Comparison of ENCODE assay signal across 13 mouse cellular contexts in genomic region chr10:62329846-62330245, GRCm38 (mm10). TPM values are rescaled to one million over a fixed set of nuclear protein-coding genes. Genes with fewer than 3 reads are reported as not detected.
DNase-seq lines count a peak whose midpoint lies in the region; ATAC-seq and TF ChIP-seq lines count a peak whose summit lies in the region.
"Had no signal": no experiment of that assay in that cellular context is flagged by ENCODE, and none has a peak within 500 bp of the region (broad histone marks: within the 10 kb centered on the region; RNA-seq: fewer than 3 reads in every experiment).

No protein-coding gene starts in this region.

- DNase-seq in liver: no peak
- DNase-seq in cerebellum, postnatal 25 days: peak; percentile 20 to 27
- DNase-seq in kidney, adult 2 months: peak; percentile 84
- no peak for DNase-seq in hindbrain, embryonic 11.5 days (ENCODE audit: low spot score)
- DNase-seq: embryo, embryonic 11 days; midbrain, embryonic 14.5 days; thymus, adult 2 months had no signal

- H3K4me1 ChIP-seq in liver, embryonic 12.5 days: peaks cover 100% of the 10 kb centered on the region
- peaks cover 21% of the 10 kb centered on the region for H3K4me1 ChIP-seq in kidney, adult 2 months (ENCODE audit: control insufficient read depth, insufficient read depth, low read length)
- H3K4me1 ChIP-seq in liver, embryonic 15.5 days (replicated peaks): peaks cover 99% of the 10 kb centered on the region
- H3K4me1 ChIP-seq in hindbrain, embryonic 11.5 days (replicated peaks; ENCODE audit: control insufficient read depth, insufficient read depth, low read length): no peaks in the 10 kb centered on the region

- no peak for TF ChIP-seq POLR2A in kidney, adult 2 months (IDR thresholded peaks at IDR 0.05; ENCODE audit: low read depth, low read length)

- H3K36me3 ChIP-seq in liver, embryonic 12.5 days: peaks cover 35% of the 10 kb centered on the region
- H3K36me3 ChIP-seq in kidney, adult 2 months (ENCODE audit: control insufficient read depth, insufficient read depth, low read length): no peaks in the 10 kb centered on the region
- peaks cover 28% of the 10 kb centered on the region for H3K36me3 ChIP-seq in liver, embryonic 15.5 days (replicated peaks)
- no peaks in the 10 kb centered on the region for H3K36me3 ChIP-seq in hindbrain, embryonic 11.5 days (ENCODE audit: control insufficient read depth, insufficient read depth, low read length)

- no peak for ATAC-seq in liver, embryonic 12.5 days
- ATAC-seq in liver, embryonic 15.5 days (ENCODE audit: insufficient read depth): no peak
- ATAC-seq in inflammation-experienced regulatory T-cells, adult 6 months: no peak
- ATAC-seq in hindbrain, embryonic 11.5 days (ENCODE audit: low FRiP score): no peak
- ATAC-seq: hindbrain, embryonic 16.5 days; lung, postnatal 0 days had no signal

- no peaks in the 10 kb centered on the region for H3K27me3 ChIP-seq in liver, embryonic 12.5 days (replicated peaks)
- no peaks in the 10 kb centered on the region for H3K27me3 ChIP-seq in kidney, adult 2 months (replicated peaks; ENCODE audit: control insufficient read depth, insufficient read depth, low read length)
- no peaks in the 10 kb centered on the region for H3K27me3 ChIP-seq in liver, embryonic 15.5 days
- H3K27me3 ChIP-seq in hindbrain, embryonic 11.5 days (ENCODE audit: control insufficient read depth, insufficient read depth, low read length): no peaks in the 10 kb centered on the region
- H3K27me3 ChIP-seq: neural tube, embryonic 15.5 days had no signal

- 81% methylated on average over 7 of the region's 7 CpGs for WGBS in liver, embryonic 12.5 days (ENCODE audit: insufficient replicate concordance)
- WGBS in kidney, adult 2 months: 37% methylated on average over 7 of the region's 7 CpGs
- 82% methylated on average over 7 of the region's 7 CpGs for WGBS in liver, embryonic 15.5 days (ENCODE audit: insufficient replicate concordance)
- 75% methylated on average over 7 of the region's 7 CpGs for WGBS in hindbrain, embryonic 11.5 days

- no peak for TF ChIP-seq CTCF in kidney, adult 2 months (conservative IDR thresholded peaks at IDR 0.05; ENCODE audit: insufficient read depth, insufficient read length, low read depth, low read length)

- H3K27ac ChIP-seq in liver, embryonic 12.5 days: peak overlapping the region; percentile 99
- peak overlapping the region; percentile 96 for H3K27ac ChIP-seq in kidney, adult 2 months (ENCODE audit: insufficient read depth, low read depth, low read length)
- H3K27ac ChIP-seq in liver, embryonic 15.5 days (replicated peaks): peak overlapping the region; percentile 94
- H3K27ac ChIP-seq in hindbrain, embryonic 11.5 days (ENCODE audit: low read depth, low read length): no peak overlapping the region
- H3K27ac ChIP-seq: neural tube, embryonic 15.5 days had no signal

- no peaks in the 10 kb centered on the region for H3K9me3 ChIP-seq in liver, embryonic 12.5 days (replicated peaks)
- H3K9me3 ChIP-seq in liver, embryonic 15.5 days (replicated peaks): no peaks in the 10 kb centered on the region
- no peaks in the 10 kb centered on the region for H3K9me3 ChIP-seq in hindbrain, embryonic 11.5 days (ENCODE audit: control insufficient read depth, low read length)
- H3K9me3 ChIP-seq: neural tube, embryonic 15.5 days had no signal

- peak overlapping the region; percentile 42; the same call in 1 of the 2 replicates for H3K9ac ChIP-seq in liver, embryonic 12.5 days
- H3K9ac ChIP-seq in liver, embryonic 15.5 days: no peak overlapping the region
- no peak overlapping the region for H3K9ac ChIP-seq in hindbrain, embryonic 11.5 days (ENCODE audit: low read depth, low read length)
- H3K9ac ChIP-seq: neural tube, embryonic 15.5 days had no signal

- H3K4me3 ChIP-seq in liver, embryonic 12.5 days: no peak overlapping the region
- no peak overlapping the region for H3K4me3 ChIP-seq in kidney, adult 2 months (ENCODE audit: insufficient read depth, low read depth, low read length)
- H3K4me3 ChIP-seq in liver, embryonic 15.5 days (replicated peaks): no peak overlapping the region
- no peak overlapping the region for H3K4me3 ChIP-seq in hindbrain, embryonic 11.5 days (ENCODE audit: low read depth, low read length)
- H3K4me3 ChIP-seq: neural tube, embryonic 15.5 days had no signal

- no peak overlapping the region for H3K4me2 ChIP-seq in liver, embryonic 12.5 days
- no peak overlapping the region for H3K4me2 ChIP-seq in liver, embryonic 15.5 days
- no peak overlapping the region for H3K4me2 ChIP-seq in hindbrain, embryonic 11.5 days (replicated peaks; ENCODE audit: low read depth, low read length)
- H3K4me2 ChIP-seq: neural tube, embryonic 15.5 days had no signal

RNA-seq across cellular contexts. Expression of gene Hk1, which starts 49.9 kb away (rescaled TPM):
- 130 and 131 TPM in 2 replicates for polyA plus RNA-seq in liver, embryonic 12.5 days (2016; fragmentation: Nextera tagmentation; extraction: Ambion mirVana)
- polyA plus RNA-seq in kidney, adult 2 months (2012; rRNA removed): 60.5 and 60.9 TPM in 2 replicates
- polyA plus RNA-seq in liver, embryonic 15.5 days (2015; fragmentation: Nextera tagmentation; extraction: Ambion mirVana): 85.1 and 99.9 TPM in 2 replicates
- 100 to 1,000 TPM in 1 of 3 experiments, 10 to 100 TPM in 2; 64.3 to 101 (median 74.8) TPM for polyA plus RNA-seq in inflammation-experienced regulatory T-cells, adult 6 months (2017; shearing (Covaris generic))
- 18.2 and 25.4 TPM in 2 replicates for polyA plus RNA-seq in hindbrain, embryonic 11.5 days (2014; fragmentation: Nextera tagmentation; extraction: Ambion mirVana)

Comparison
In these comparisons a context has a peak if more than half of its experiments do, and no peak if none do; other contexts are left out.
1. DNase-seq: peak in cerebellum, postnatal 25 days (2 of 2) and kidney, adult 2 months (single experiment); none in liver (single experiment) and hindbrain, embryonic 11.5 days (single experiment).